Mouse (Mus musculus) forebrain, embryonic 14.5 days (tissue): Measurements from ENCODE around the gene Iqsec3. TPM values are rescaled to one million over a fixed set of nuclear protein-coding genes. Genes with fewer than 3 reads are reported as not detected.
A peak's percentile ranks its signal among the peaks of the same experiment; 100 is the strongest.

Source experiments
- ATAC-seq: fragments of 200-750 bp; cut with Nextera tagmentation; 2 replicates; pipeline ENCODE4 v1.8.0; 2017; ENCODE audit warnings: mild to moderate bottlenecking, moderate library complexity
- DNase-seq: peaks from one replicate; pipeline ENCODE4 v3.0.0-alpha.2; 2015; ENCODE audit warnings: low spot score
- H3K27ac ChIP-seq: fragments of 300-500 bp; sonication (generic); 2 replicates; pipeline ENCODE4 v1.5.1; 2014; ENCODE audit warnings: low read depth, mild to moderate bottlenecking, control low read depth, low read length, moderate library complexity
- H3K27me3 ChIP-seq: fragments of 300-500 bp; sonication (generic); replicated peaks from 2 replicates; pipeline ENCODE4 v1.6.1; 2014; ENCODE audit warnings: low read length, control low read depth, mixed read lengths; ENCODE audit not compliant: control insufficient read depth, insufficient read depth
- H3K36me3 ChIP-seq: fragments of 300-500 bp; sonication (generic); 2 replicates; pipeline ENCODE4 v1.6.1; 2014; ENCODE audit warnings: low read length, control low read depth; ENCODE audit not compliant: control insufficient read depth, insufficient read depth
- H3K4me1 ChIP-seq: fragments of 300-500 bp; sonication (generic); 2 replicates; pipeline ENCODE4 v1.6.1; 2014; ENCODE audit warnings: antibody characterized with exemption, low read length, control low read depth; ENCODE audit not compliant: control insufficient read depth, insufficient read depth
- H3K4me2 ChIP-seq: fragments of 300-500 bp; sonication (generic); 2 replicates; pipeline ENCODE4 v1.6.1; 2014; ENCODE audit warnings: mild to moderate bottlenecking, control low read depth, low read length
- H3K4me3 ChIP-seq: fragments of 300-500 bp; sonication (generic); 2 replicates; pipeline ENCODE4 v1.5.1; 2014; ENCODE audit warnings: low read depth, low read length, control low read depth
- H3K9ac ChIP-seq: fragments of 300-500 bp; sonication (generic); 2 replicates; pipeline ENCODE4 v1.6.1; 2014; ENCODE audit warnings: mild to moderate bottlenecking, low read length, control low read depth, moderate library complexity
- H3K9me3 ChIP-seq: fragments of 300-500 bp; sonication (generic); replicated peaks from 2 replicates; pipeline ENCODE4 v1.6.1; 2016; ENCODE audit warnings: low read length, control low read depth, mixed read lengths; ENCODE audit not compliant: control insufficient read depth
- WGBS: fragments of 180-500 bp; shearing (Covaris S2); extraction: QIAGEN DNeasy Blood & Tissue Kit; methylation state at CpG from one replicate; pipeline ENCODE4 v1.1.7; 2014; 5-methylcytosine and 5-hydroxymethylcytosine counted together
- polyA plus RNA-seq: library from polyadenylated mRNA; unstranded; fragments of >200 nt; fragmentation: Nextera tagmentation; extraction: Ambion mirVana; gene quantifications from 2 replicates; pipeline ENCODE4 v1.2.1, GENCODE M21; 2014

The Iqsec3 gene
- polyA plus RNA-seq: 2.9 and 4.8 TPM in 2 replicates

DNA sequence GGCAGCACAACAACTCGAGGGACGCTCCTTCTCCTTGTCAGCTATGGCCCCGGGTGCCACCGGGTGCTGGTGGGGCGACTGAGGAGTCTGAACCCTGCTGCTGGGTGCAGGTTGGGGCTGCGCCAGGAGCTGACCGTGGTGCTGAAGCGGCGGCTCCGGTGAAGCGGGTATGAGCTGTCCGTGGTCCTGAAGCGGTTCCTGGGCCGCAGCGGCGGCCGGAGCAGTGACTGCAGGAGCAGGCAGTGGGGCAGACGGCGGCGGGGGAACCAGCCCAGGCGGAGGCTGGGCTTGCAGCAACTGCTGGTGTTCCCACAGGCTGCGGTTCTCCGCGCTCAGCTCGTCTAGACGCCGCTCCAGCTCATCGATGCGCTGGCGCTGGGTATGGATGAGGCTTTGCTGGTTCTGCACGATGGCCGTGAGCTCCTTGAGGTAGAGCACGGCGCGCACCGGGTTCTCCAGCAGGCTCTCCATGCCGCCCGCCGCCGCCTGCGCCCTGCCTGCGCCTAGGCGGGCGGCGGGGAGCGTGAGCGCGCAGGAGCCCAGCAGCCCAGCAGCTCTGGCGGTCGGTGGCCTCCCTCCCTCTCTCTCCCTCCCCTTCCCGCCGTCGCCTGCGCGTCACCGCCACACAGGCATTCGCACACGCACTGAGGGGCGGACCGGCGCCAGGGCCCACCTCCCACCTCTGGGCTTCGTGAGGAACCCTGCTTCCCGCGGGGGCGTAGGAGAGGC, at the start of gene Iqsec3:
Gene Iqsec3, minus strand, starts transcription at position 586 of the 729 bp plus-strand sequence.
- Histone ChIP-seq H3K27me3 (no peaks in the 10 kb centered on the region; the same call in none of the 2 replicates), H3K4me2 (peak within 1 kb of the TSS; percentile 70), H3K9me3 (no peaks in the 10 kb centered on the region), H3K4me1 (0 out of 2 replicates have a peak, but pooled peaks cover 1% of the 10 kb centered on the region), H3K36me3 (no peaks in the 10 kb centered on the region), H3K4me3 (peak within 1 kb of the TSS; percentile 53), H3K27ac (peak within 1 kb of the TSS; percentile 84), H3K9ac (peak within 1 kb of the TSS; percentile 75)
- DNase-seq: peak; percentile 87
- WGBS: under 1% methylated on average over 46 of the region's 65 CpGs
- ATAC-seq: peak; percentile 95

- WGBS: 77% methylated on average over 5 of the region's 5 CpGs
- H3K36me3 ChIP-seq: no peaks in the 10 kb centered on the region
- ATAC-seq: no peak
- no peaks in the 10 kb centered on the region for H3K27me3 ChIP-seq
- H3K4me1 ChIP-seq: no peaks in the 10 kb centered on the region
- H3K27ac ChIP-seq: no peak overlapping the region
- no peak overlapping the region for H3K4me2 ChIP-seq
- no peak for DNase-seq
- no peaks in the 10 kb centered on the region for H3K9me3 ChIP-seq
- no peak overlapping the region for H3K9ac ChIP-seq
- no peak overlapping the region for H3K4me3 ChIP-seq
Measured at GRCm38 (mm10) chr6:121522106-121522705, 48.7 kb upstream of the Iqsec3 start.

- H3K27me3 ChIP-seq: no peaks in the 10 kb centered on the region
- H3K4me1 ChIP-seq: no peaks in the 10 kb centered on the region
- H3K9me3 ChIP-seq: no peaks in the 10 kb centered on the region
- no peak for ATAC-seq
- H3K36me3 ChIP-seq: no peaks in the 10 kb centered on the region
- H3K9ac ChIP-seq: no peak overlapping the region
- DNase-seq: no peak
- no peak overlapping the region for H3K4me3 ChIP-seq
- no peak overlapping the region for H3K27ac ChIP-seq
- H3K4me2 ChIP-seq: no peak overlapping the region
- WGBS: 73% methylated on average over 3 of the region's 3 CpGs
Measured at GRCm38 (mm10) chr6:121521030-121521429, 47.6 kb upstream of the Iqsec3 start.

- 78% methylated on average over 2 of the region's 2 CpGs for WGBS
- Histone ChIP-seq H3K27ac (no peak overlapping the region), H3K4me2 (no peak overlapping the region), H3K4me1 (no peaks in the 10 kb centered on the region), H3K9me3 (no peaks in the 10 kb centered on the region), H3K9ac (no peak overlapping the region), H3K36me3 (no peaks in the 10 kb centered on the region), H3K4me3 (no peak overlapping the region), H3K27me3 (no peaks in the 10 kb centered on the region)
- ATAC-seq (no peak), DNase-seq (no peak)
Measured at GRCm38 (mm10) chr6:121519896-121520295, 46.4 kb upstream of the Iqsec3 start.

DNA sequence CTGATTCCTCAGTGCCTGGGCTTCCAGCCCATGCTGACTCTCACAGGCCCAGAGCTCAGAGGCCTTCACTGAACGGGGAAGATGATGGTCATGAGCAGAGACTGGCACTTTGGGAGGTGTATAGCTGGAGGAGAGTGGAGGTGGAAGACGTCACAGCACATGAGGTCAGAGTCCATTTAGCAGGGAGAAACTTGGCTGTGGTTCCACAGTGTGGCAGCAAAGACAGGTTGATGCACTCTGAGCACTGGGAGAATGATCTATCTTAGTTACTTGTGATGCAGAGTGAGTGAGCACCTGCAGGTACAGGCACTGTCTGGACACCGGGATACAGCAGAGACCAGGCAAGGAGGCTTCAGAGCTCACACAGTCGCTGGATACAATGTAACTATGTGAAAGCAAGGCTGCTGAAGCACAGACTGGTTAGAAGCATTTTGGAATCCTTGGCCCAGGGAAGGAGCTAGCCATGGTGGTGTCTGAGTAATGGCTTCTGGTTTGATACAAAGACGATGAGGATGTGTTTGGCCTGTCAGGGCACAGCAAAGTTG, 45.9 kb upstream of the Iqsec3 start:
- Histone ChIP-seq H3K27ac (no peak overlapping the region), H3K4me2 (no peak overlapping the region), H3K9me3 (no peaks in the 10 kb centered on the region), H3K4me1 (no peaks in the 10 kb centered on the region), H3K4me3 (no peak overlapping the region), H3K9ac (no peak overlapping the region), H3K36me3 (no peaks in the 10 kb centered on the region), H3K27me3 (no peaks in the 10 kb centered on the region)
- ATAC-seq (no peak), DNase-seq (no peak)
- WGBS: 75% methylated on average over 5 of the region's 5 CpGs

DNA sequence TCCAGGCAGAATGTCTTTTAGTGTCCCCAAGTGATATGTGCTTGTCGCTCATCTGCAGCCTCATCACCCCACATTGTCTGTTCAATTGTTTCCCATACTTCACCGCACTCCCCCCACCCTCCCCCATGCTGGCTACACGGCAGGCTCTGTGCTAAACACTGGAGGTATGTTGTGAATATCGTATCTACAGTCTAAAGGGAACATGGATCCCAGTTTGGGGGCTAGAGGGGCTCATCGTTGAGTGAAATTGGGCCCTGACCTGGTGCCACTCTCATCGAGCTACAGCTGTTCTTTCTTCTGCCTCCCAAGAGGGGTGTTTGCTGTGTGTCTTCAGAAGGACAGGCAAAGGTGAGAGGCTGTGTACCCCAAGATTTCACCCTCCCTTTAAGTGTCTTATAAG, 44.2 kb upstream of the Iqsec3 start:
- ATAC-seq (no peak), DNase-seq (no peak)
- H3K27me3 ChIP-seq: no peaks in the 10 kb centered on the region
- H3K4me2 ChIP-seq: no peak overlapping the region
- H3K9ac ChIP-seq: no peak overlapping the region
- no peaks in the 10 kb centered on the region for H3K9me3 ChIP-seq
- no peaks in the 10 kb centered on the region for H3K36me3 ChIP-seq
- 82% methylated on average over 6 of the region's 6 CpGs for WGBS
- no peak overlapping the region for H3K4me3 ChIP-seq
- no peaks in the 10 kb centered on the region for H3K4me1 ChIP-seq
- no peak overlapping the region for H3K27ac ChIP-seq

- H3K9me3 ChIP-seq: no peaks in the 10 kb centered on the region
- H3K4me1 ChIP-seq: 0 out of 2 replicates have a peak, but pooled peaks cover 3% of the 10 kb centered on the region
- no peak overlapping the region for H3K4me3 ChIP-seq
- H3K4me2 ChIP-seq: no peak overlapping the region
- no peaks in the 10 kb centered on the region for H3K27me3 ChIP-seq
- no peak for DNase-seq
- no peak overlapping the region for H3K27ac ChIP-seq
- H3K36me3 ChIP-seq: no peaks in the 10 kb centered on the region
- ATAC-seq: no peak
- H3K9ac ChIP-seq: no peak overlapping the region
- 88% methylated on average over 3 of the region's 3 CpGs for WGBS
Measured at GRCm38 (mm10) chr6:121510381-121510780, 36.9 kb upstream of the Iqsec3 start.

DNA sequence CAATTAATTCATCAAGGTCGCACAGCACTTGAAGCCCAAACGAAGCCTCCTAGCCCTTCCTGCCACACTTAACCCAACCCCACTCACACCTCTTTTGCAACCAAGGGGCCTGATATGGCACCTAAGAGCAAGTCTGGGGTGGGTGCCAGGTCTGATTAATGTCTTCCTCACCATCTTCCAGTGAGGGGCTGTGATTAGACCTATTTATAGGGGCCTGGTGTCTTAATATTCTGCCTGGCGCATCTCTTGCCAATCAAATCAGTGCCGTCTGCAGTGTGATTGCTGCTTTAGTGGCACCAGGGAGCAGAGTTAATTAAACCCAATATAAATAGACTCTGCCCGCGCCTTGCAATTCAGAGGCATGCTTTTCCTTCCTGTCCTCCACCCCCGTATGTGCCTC, 36.4 kb upstream of the Iqsec3 start:
- Histone ChIP-seq H3K9ac (no peak overlapping the region), H3K4me1 (0 out of 2 replicates have a peak, but pooled peaks cover 3% of the 10 kb centered on the region), H3K4me2 (no peak overlapping the region), H3K9me3 (no peaks in the 10 kb centered on the region), H3K36me3 (no peaks in the 10 kb centered on the region), H3K27ac (no peak overlapping the region), H3K4me3 (no peak overlapping the region), H3K27me3 (no peaks in the 10 kb centered on the region)
- ATAC-seq (no peak), DNase-seq (peak; percentile 41)
- 70% methylated on average over 7 of the region's 7 CpGs for WGBS

DNA sequence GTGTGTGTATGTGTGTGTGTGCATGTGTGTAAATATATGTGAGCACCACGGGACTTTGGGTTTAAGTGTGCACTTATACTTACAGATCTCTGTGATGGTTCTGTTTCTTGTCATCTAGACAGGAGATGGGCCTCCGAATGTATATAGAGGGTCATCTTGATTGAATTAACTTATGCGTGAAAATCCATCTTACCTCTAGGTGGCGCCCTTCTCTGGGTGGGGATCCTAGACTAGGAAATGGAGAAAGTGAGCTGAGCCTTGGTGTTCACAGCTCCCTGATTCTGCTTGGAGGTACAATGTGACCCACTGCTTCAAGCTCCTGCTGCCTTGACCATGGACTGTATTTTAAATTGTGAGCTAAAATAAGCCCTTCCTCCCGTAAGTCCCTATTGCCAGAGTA, 34.8 kb upstream of the Iqsec3 start:
- H3K4me2 ChIP-seq: no peak overlapping the region
- H3K4me3 ChIP-seq: no peak overlapping the region
- ATAC-seq (no peak), DNase-seq (no peak)
- 73% methylated on average over 5 of the region's 5 CpGs for WGBS
- no peak overlapping the region for H3K9ac ChIP-seq
- H3K36me3 ChIP-seq: no peaks in the 10 kb centered on the region
- no peaks in the 10 kb centered on the region for H3K27me3 ChIP-seq
- no peak overlapping the region for H3K27ac ChIP-seq
- 0 out of 2 replicates have a peak, but pooled peaks cover 3% of the 10 kb centered on the region for H3K4me1 ChIP-seq
- H3K9me3 ChIP-seq: no peaks in the 10 kb centered on the region
